Mouse (Mus musculus): ENCODE data around the gene Zcchc18. TPM values are rescaled to one million over a fixed set of nuclear protein-coding genes. Genes with fewer than 3 reads are reported as not detected.

Zcchc18 gene
- polyA plus RNA-seq, 1 experiment from 2014 or later, result 7.7 TPM

DNA sequence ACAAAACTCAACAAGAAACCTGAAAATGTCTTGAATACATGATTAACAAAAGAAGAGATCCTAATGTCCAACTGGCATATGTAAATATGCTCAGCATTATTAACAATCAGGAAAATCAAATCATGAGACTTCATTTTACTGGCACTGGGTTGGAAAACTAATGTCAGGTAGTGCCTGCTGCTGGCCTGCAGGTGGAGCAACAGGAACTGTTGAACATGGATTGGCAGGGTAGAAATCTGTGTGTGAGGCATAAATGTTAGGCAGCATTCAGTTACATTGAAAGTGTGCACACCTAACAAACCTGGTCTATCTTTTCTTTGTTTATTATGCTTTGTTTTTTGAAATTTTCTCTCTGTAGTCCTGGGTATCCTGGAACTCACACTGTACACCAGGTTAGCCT lies 14.3 kb upstream of the Zcchc18 start:
- Histone ChIP-seq H3K4me2 (replicated peaks; ENCODE audit: low read depth) (no peak overlapping the region), H3K4me1 (replicated peaks; ENCODE audit: control insufficient read depth, insufficient read depth, low read length) (no peaks in the 10 kb centered on the region), H3K27me3 (replicated peaks; ENCODE audit: control insufficient read depth, insufficient read depth, low read length) (no peaks in the 10 kb centered on the region), H3K27ac (ENCODE audit: low read depth, low read length) (no peak overlapping the region), H3K4me3 (ENCODE audit: low read depth, low read length) (no peak overlapping the region), H3K9ac (ENCODE audit: low read depth, low read length) (no peak overlapping the region), H3K9me3 (ENCODE audit: control insufficient read depth) (no peaks in the 10 kb centered on the region), H3K36me3 (ENCODE audit: control insufficient read depth, insufficient read depth) (no peaks in the 10 kb centered on the region)
- ATAC-seq, result no peak
- peak; percentile 66 for TF ChIP-seq CTCF (IDR thresholded peaks at IDR 0.05; ENCODE audit: low read depth)

DNA sequence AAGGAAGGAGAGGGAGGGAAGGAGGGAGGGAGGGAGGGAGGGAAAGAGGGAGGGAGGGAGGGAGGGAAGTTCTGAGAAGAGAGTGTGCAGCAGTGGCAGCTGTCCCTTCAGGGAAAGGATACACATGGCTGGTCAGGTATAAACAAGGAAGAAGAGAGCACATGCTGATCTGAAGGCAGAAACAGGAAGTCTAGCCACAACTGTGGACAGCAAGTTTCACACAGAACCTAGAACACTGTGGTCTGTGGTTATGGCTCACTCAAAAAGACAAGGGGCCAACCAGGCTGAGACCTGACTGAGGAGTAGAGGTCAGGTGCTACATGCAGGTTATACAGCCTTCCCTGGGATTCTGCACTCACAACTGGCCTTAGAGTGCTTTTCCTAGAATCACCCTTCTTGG lies 6.9 kb upstream of the Zcchc18 start:
- no peak overlapping the region for H3K4me2 ChIP-seq (replicated peaks; ENCODE audit: low read depth)
- no peaks in the 10 kb centered on the region for H3K27me3 ChIP-seq (replicated peaks; ENCODE audit: control insufficient read depth, insufficient read depth, low read length)
- H3K9ac ChIP-seq (ENCODE audit: low read depth, low read length), result no peak overlapping the region
- no peaks in the 10 kb centered on the region for H3K4me1 ChIP-seq (replicated peaks; ENCODE audit: control insufficient read depth, insufficient read depth, low read length)
- H3K27ac ChIP-seq (ENCODE audit: low read depth, low read length), result no peak overlapping the region
- H3K9me3 ChIP-seq (ENCODE audit: control insufficient read depth), result no peaks in the 10 kb centered on the region
- H3K36me3 ChIP-seq (ENCODE audit: control insufficient read depth, insufficient read depth), result no peaks in the 10 kb centered on the region
- H3K4me3 ChIP-seq (ENCODE audit: low read depth, low read length), result no peak overlapping the region
- ATAC-seq, result no peak
- no peak for TF ChIP-seq CTCF (IDR thresholded peaks at IDR 0.05; ENCODE audit: low read depth)

DNA sequence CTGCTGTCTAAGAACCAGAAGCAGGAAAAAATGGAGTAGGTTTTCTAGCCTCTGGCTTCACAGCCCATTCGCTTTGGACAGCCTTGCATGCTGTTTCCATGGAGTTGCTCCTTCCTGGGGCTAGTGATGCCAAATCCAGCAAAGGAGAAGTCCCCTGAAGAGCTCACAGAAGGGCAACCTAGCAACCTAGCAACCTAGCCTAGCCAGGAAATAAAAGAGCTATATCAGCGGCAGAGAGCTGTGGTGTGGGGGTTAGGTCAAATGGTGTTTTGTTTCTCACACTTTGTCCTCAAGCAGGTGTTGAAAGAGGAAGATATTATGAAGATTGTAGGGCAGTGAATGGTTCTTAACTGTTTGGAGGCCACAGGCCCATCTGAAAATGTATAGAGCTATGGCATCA lies 1.7 kb upstream of the Zcchc18 start:
- H3K27ac ChIP-seq (ENCODE audit: low read depth, low read length), result no peak overlapping the region
- no peak overlapping the region for H3K9ac ChIP-seq (ENCODE audit: low read depth, low read length)
- H3K9me3 ChIP-seq (ENCODE audit: control insufficient read depth), result no peaks in the 10 kb centered on the region
- TF ChIP-seq CTCF (IDR thresholded peaks at IDR 0.05; ENCODE audit: low read depth), result no peak
- no peak for ATAC-seq
- H3K4me1 ChIP-seq (replicated peaks; ENCODE audit: control insufficient read depth, insufficient read depth, low read length), result no peaks in the 10 kb centered on the region
- H3K4me3 ChIP-seq (ENCODE audit: low read depth, low read length), result no peak overlapping the region
- H3K27me3 ChIP-seq (replicated peaks; ENCODE audit: control insufficient read depth, insufficient read depth, low read length), result 0 out of 2 replicates have a peak, but pooled peaks cover 4% of the 10 kb centered on the region
- H3K36me3 ChIP-seq (ENCODE audit: control insufficient read depth, insufficient read depth), result no peaks in the 10 kb centered on the region
- 65% methylated on average over 2 of the region's 2 CpGs for WGBS
- no peak overlapping the region for H3K4me2 ChIP-seq (replicated peaks; ENCODE audit: low read depth)

DNA sequence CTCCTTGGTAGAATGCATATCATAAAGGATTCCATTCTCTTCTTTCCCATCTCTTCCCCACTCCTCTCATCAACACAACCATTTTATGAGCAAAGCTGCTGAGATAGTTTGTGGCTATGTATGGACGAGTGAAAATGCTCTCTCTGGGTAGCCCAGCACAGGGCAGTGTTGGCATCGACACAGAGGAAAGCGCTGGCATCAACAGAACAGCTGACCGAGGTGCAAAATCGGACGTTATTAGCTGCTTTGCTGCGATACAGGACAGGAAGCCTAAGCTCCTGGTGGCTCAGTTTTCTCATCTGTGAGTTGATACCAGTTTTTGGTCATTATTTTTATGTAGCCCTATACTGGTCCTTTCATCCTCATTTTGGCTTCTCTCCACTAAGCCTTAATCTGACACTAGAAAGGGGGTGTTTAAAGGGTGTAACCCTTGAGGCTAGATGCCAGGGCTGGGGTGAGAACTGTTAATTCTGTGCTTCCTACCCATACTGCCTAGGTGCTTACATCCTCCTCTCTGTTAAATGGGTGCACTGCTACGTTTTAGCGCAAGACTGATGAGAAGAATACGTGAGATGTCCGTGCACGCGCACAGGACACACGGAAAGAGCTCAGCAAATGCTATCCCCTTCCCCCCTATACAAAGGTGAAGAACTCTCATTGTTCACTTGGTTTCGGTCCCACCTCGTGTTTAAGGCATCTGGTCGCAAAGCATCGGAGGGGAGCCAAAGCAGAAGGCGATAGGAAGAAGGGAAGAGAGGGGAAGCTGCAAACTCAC lies 577 bp upstream of the Zcchc18 start:
- ATAC-seq, result no peak
- Histone ChIP-seq H3K9ac (ENCODE audit: low read depth, low read length) (no peak overlapping the region), H3K9me3 (ENCODE audit: control insufficient read depth) (no peaks in the 10 kb centered on the region)

DNA sequence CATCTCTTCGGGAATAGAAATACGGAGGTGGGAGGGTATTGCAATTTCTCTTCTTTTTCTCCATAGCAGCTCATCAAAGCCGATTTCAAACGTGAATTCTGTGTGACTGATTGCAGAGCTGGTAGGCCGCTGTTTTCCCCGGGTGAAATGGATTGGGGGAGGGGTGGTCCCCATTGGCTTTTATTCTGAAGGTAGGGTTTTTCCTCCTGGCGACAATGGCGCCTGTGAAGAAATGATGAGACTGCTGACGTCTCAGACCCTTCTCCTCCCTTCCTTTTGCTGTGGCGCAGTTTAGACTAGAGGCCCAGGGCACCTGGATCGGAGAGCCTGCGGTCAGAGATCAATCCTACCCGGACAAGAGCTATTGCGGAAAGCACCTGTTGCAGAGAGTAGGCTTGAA lies 686 bp downstream of the Zcchc18 start:
- H3K27ac ChIP-seq (ENCODE audit: low read depth, low read length), result no peak overlapping the region
- H3K36me3 ChIP-seq (ENCODE audit: control insufficient read depth, insufficient read depth), result no peaks in the 10 kb centered on the region
- no peak for TF ChIP-seq CTCF (IDR thresholded peaks at IDR 0.05; ENCODE audit: low read depth)
- H3K4me1 ChIP-seq (replicated peaks; ENCODE audit: control insufficient read depth, insufficient read depth, low read length), result no peaks in the 10 kb centered on the region
- WGBS, result 45% methylated on average over 14 of the region's 14 CpGs
- 0 out of 2 replicates have a peak, but pooled peaks cover 4% of the 10 kb centered on the region for H3K27me3 ChIP-seq (replicated peaks; ENCODE audit: control insufficient read depth, insufficient read depth, low read length)
- H3K4me3 ChIP-seq (ENCODE audit: low read depth, low read length), result no peak overlapping the region; the same call in 1 of the 2 replicates
- H3K9me3 ChIP-seq (ENCODE audit: control insufficient read depth), result no peaks in the 10 kb centered on the region
- no peak overlapping the region for H3K9ac ChIP-seq (ENCODE audit: low read depth, low read length)
- no peak for ATAC-seq
- peak overlapping the region; percentile 60; the same call in 1 of the 2 replicates for H3K4me2 ChIP-seq (replicated peaks; ENCODE audit: low read depth)

More for the DNA sequence above, 577 bp upstream of the Zcchc18 start:
- Histone ChIP-seq H3K4me1 (replicated peaks; ENCODE audit: control insufficient read depth, insufficient read depth, low read length) (no peaks in the 10 kb centered on the region), H3K4me2 (replicated peaks; ENCODE audit: low read depth) (peak overlapping the region; percentile 60), H3K4me3 (ENCODE audit: low read depth, low read length) (peak overlapping the region; percentile 34), H3K27ac (ENCODE audit: low read depth, low read length) (no peak overlapping the region), H3K36me3 (ENCODE audit: control insufficient read depth, insufficient read depth) (no peaks in the 10 kb centered on the region), H3K27me3 (replicated peaks; ENCODE audit: control insufficient read depth, insufficient read depth, low read length) (0 out of 2 replicates have a peak, but pooled peaks cover 4% of the 10 kb centered on the region)
- WGBS, result 29% methylated on average over 19 of the region's 19 CpGs
- no peak for TF ChIP-seq CTCF (IDR thresholded peaks at IDR 0.05; ENCODE audit: low read depth)

DNA sequence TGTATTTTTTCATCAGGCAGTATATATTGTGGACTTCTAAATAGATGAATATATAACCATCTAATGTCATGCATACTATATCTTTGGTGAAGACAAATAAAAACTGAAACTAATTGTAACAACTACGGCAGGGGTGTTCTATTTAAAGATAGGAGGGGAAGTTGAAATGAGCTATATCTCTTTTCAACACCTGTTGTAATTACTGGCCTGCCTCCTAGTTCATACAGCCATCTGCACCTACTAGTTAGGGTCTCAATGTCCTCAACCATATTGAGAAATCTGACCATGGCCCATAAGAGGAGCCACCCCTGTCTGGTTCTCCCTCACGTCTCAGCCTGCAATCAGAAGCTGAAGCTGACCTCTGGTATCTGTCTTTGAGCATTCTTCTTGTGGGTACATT lies 3.3 kb downstream of the Zcchc18 start:
- TF ChIP-seq CTCF (IDR thresholded peaks at IDR 0.05; ENCODE audit: low read depth), result no peak
- H3K36me3 ChIP-seq (ENCODE audit: control insufficient read depth, insufficient read depth), result no peaks in the 10 kb centered on the region
- no peaks in the 10 kb centered on the region for H3K4me1 ChIP-seq (replicated peaks; ENCODE audit: control insufficient read depth, insufficient read depth, low read length)
- no peak overlapping the region for H3K9ac ChIP-seq (ENCODE audit: low read depth, low read length)
- H3K27ac ChIP-seq (ENCODE audit: low read depth, low read length), result no peak overlapping the region
- H3K4me3 ChIP-seq (ENCODE audit: low read depth, low read length), result no peak overlapping the region
- no peak overlapping the region for H3K4me2 ChIP-seq (replicated peaks; ENCODE audit: low read depth)
- WGBS, result 72% methylated on average over 2 of the region's 2 CpGs
- H3K27me3 ChIP-seq (replicated peaks; ENCODE audit: control insufficient read depth, insufficient read depth, low read length), result 0 out of 2 replicates have a peak, but pooled peaks cover 4% of the 10 kb centered on the region
- no peak for ATAC-seq
- no peaks in the 10 kb centered on the region for H3K9me3 ChIP-seq (ENCODE audit: control insufficient read depth)
